Mouse (Mus musculus): ENCODE data around the gene Wars. TPM values are rescaled to one million over a fixed set of nuclear protein-coding genes. Genes with fewer than 3 reads are reported as not detected.
A peak's percentile ranks its signal among the peaks of the same experiment; 100 is the strongest.

Wars gene
- total and polyA plus RNA-seq, 2 experiments from 2014 or later, result 92.5 to 108 TPM

DNA sequence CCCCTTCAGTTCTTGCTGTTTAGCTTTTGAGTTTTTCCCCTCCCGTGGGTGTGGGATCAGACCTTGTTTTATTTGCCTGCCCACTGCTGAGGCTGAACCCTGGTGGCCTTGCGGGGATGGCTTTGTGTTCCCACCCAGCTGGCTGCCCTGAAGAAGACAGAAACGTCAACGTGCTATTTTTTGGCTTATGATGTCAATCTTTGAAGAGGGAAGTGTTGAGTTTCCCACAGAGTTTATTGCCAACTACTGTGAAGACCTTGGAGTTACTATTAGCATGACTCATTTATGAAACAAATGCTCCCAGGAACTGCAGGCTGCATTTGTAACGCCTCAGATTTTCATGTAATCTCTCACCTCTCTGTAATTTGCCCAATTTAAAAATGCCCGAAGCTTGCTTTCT is 42.9 kb upstream of the Wars start:
- TF ChIP-seq CTCF (IDR thresholded peaks at IDR 0.05; ENCODE audit: low read depth), result no peak
- no peak for ATAC-seq

GRCm38 (mm10) chr12:108934231-108934630 is 40.3 kb upstream of the Wars start:
- ATAC-seq (no peak), DNase-seq (no peak)
- H3K4me1 ChIP-seq (ENCODE audit: insufficient read depth), result no peaks in the 10 kb centered on the region
- no peak overlapping the region for H3K9ac ChIP-seq
- H3K4me3 ChIP-seq (ENCODE audit: low read depth, low read length), result no peak overlapping the region
- WGBS, result 67% methylated on average over 6 of the region's 6 CpGs
- no peaks in the 10 kb centered on the region for H3K27me3 ChIP-seq (ENCODE audit: insufficient read depth, low read length)
- no peaks in the 10 kb centered on the region; the same call in 1 of the 2 replicates for H3K36me3 ChIP-seq (ENCODE audit: insufficient read depth)
- no peak overlapping the region for H3K4me2 ChIP-seq (ENCODE audit: low read depth)
- no peak overlapping the region for H3K27ac ChIP-seq (ENCODE audit: low read depth, low read length)
- TF ChIP-seq CTCF (IDR thresholded peaks at IDR 0.05; ENCODE audit: low read depth), result no peak
- H3K9me3 ChIP-seq (ENCODE audit: low read length), result no peaks in the 10 kb centered on the region

More for the DNA sequence above, 42.9 kb upstream of the Wars start:
- Histone ChIP-seq H3K9me3 (ENCODE audit: low read length) (no peaks in the 10 kb centered on the region), H3K4me1 (ENCODE audit: insufficient read depth) (no peaks in the 10 kb centered on the region), H3K36me3 (ENCODE audit: insufficient read depth) (no peaks in the 10 kb centered on the region; the same call in 1 of the 2 replicates), H3K27me3 (ENCODE audit: insufficient read depth, low read length) (no peaks in the 10 kb centered on the region), H3K27ac (ENCODE audit: low read depth, low read length) (no peak overlapping the region), H3K4me3 (ENCODE audit: low read depth, low read length) (no peak overlapping the region), H3K4me2 (ENCODE audit: low read depth) (no peak overlapping the region), H3K9ac (no peak overlapping the region)
- WGBS, result 40% methylated on average over 6 of the region's 6 CpGs
- DNase-seq, result no peak

DNA sequence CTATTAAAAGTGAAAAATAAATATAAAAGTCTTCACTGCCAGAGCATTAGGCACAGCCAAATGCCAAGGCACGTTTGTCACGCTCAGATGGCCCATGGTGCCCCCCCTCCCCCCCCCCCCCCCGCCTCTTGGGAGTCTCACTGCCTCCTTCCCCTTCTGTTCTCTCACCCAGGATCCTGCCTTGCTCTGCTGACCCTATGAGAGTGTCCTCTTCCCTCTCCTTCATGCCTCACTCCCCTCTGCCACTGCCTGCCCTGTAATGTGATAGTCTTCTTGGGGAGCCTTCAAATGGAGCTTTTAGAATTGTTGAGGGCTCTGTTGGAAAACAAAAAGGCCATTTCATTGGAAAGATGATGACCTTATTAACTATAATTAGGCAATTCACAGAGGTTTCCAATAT is 38.1 kb upstream of the Wars start:
- H3K9ac ChIP-seq, result no peak overlapping the region
- 37% methylated on average over 3 of the region's 3 CpGs for WGBS
- DNase-seq, result no peak
- no peak overlapping the region for H3K4me3 ChIP-seq (ENCODE audit: low read depth, low read length)
- TF ChIP-seq CTCF (IDR thresholded peaks at IDR 0.05; ENCODE audit: low read depth), result no peak
- no peak overlapping the region for H3K4me2 ChIP-seq (ENCODE audit: low read depth)
- ATAC-seq, result no peak
- H3K9me3 ChIP-seq (ENCODE audit: low read length), result no peaks in the 10 kb centered on the region
- no peaks in the 10 kb centered on the region for H3K27me3 ChIP-seq (ENCODE audit: insufficient read depth, low read length)
- no peaks in the 10 kb centered on the region; the same call in 1 of the 2 replicates for H3K36me3 ChIP-seq (ENCODE audit: insufficient read depth)
- no peak overlapping the region for H3K27ac ChIP-seq (ENCODE audit: low read depth, low read length)
- H3K4me1 ChIP-seq (ENCODE audit: insufficient read depth), result no peaks in the 10 kb centered on the region

DNA sequence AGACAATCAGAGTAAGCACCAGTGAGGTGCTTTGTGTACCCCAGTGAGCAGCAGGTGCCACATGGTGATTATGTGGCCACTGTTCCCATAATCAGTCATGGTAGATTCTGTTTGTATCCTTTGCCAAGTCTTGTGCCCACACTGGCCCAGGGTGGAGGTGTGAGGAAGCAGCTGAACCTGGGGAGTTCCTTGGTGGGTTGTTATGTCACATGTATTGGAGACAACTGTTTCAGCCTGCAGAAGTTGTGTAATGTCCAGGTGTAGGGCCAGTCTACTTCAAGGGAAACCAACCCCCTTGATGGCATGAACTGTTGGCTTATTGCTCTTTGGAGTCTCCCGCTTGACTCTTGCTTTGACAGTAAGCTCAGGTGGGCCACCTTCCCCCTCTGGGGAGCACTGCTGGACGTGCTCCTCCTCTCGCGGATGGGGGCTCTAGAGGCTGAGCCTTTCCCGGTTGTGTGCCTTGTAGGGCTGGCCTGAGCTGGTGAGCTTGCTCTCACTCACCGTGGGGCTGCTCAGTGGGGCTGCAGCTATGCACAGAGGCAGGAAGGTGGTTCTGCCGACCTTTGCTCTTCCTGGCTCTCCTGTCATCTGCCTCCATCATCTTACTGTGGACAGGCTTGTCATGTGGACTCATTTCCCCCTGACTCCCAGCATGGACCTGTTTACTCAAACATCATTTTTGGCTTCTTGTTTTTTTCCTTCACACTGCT is 37.5 kb upstream of the Wars start:
- 80% methylated on average over 7 of the region's 7 CpGs for WGBS
- no peaks in the 10 kb centered on the region for H3K9me3 ChIP-seq (ENCODE audit: low read length)
- DNase-seq (no peak), ATAC-seq (no peak)
- no peaks in the 10 kb centered on the region; the same call in 1 of the 2 replicates for H3K36me3 ChIP-seq (ENCODE audit: insufficient read depth)
- H3K27me3 ChIP-seq (ENCODE audit: insufficient read depth, low read length), result no peaks in the 10 kb centered on the region
- H3K4me2 ChIP-seq (ENCODE audit: low read depth), result no peak overlapping the region
- H3K9ac ChIP-seq, result no peak overlapping the region
- H3K4me3 ChIP-seq (ENCODE audit: low read depth, low read length), result no peak overlapping the region
- H3K27ac ChIP-seq (ENCODE audit: low read depth, low read length), result no peak overlapping the region
- no peak for TF ChIP-seq CTCF (IDR thresholded peaks at IDR 0.05; ENCODE audit: low read depth)
- H3K4me1 ChIP-seq (ENCODE audit: insufficient read depth), result no peaks in the 10 kb centered on the region

- TF ChIP-seq CTCF (IDR thresholded peaks at IDR 0.05; ENCODE audit: low read depth), result no peak
- no peak for DNase-seq
- H3K9me3 ChIP-seq (ENCODE audit: low read length), result no peaks in the 10 kb centered on the region
- H3K27ac ChIP-seq (ENCODE audit: low read depth, low read length), result no peak overlapping the region
- H3K27me3 ChIP-seq (ENCODE audit: insufficient read depth, low read length), result no peaks in the 10 kb centered on the region
- WGBS, result 56% methylated on average over 3 of the region's 3 CpGs
- no peaks in the 10 kb centered on the region for H3K4me1 ChIP-seq (ENCODE audit: insufficient read depth)
- no peak overlapping the region for H3K4me2 ChIP-seq (ENCODE audit: low read depth)
- no peak overlapping the region for H3K9ac ChIP-seq
- ATAC-seq, result peak; percentile 48; the same call in 1 of the 2 replicates
- no peak overlapping the region for H3K4me3 ChIP-seq (ENCODE audit: low read depth, low read length)
- no peaks in the 10 kb centered on the region; the same call in 1 of the 2 replicates for H3K36me3 ChIP-seq (ENCODE audit: insufficient read depth)
These were observed 35.5 kb upstream of the Wars start for GRCm38 (mm10) chr12:108929475-108929874.

DNA sequence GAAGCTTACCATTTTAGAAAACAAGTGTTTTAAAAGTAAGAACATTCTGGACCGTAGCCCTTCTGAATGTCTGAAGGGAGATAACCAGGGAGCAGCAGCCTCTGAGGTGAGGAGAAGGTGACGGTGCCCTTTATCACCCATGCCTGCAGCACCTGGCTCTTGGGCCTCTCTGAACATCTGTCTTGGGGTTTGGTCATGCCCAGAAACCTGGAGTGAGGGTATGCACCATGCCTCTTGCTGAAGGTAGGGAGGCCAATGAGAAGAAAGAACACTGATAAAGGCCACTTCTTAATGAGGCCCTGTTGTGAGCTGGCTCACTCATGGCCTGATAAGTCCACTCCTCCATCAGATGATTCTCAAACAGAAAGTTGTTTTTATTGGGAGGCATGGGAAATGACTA is 34.3 kb upstream of the Wars start:
- WGBS, result 90% methylated on average over 2 of the region's 2 CpGs
- Histone ChIP-seq H3K4me1 (ENCODE audit: insufficient read depth) (no peaks in the 10 kb centered on the region), H3K27me3 (ENCODE audit: insufficient read depth, low read length) (no peaks in the 10 kb centered on the region), H3K9ac (no peak overlapping the region), H3K4me2 (ENCODE audit: low read depth) (no peak overlapping the region), H3K36me3 (ENCODE audit: insufficient read depth) (no peaks in the 10 kb centered on the region), H3K4me3 (ENCODE audit: low read depth, low read length) (no peak overlapping the region), H3K9me3 (ENCODE audit: low read length) (no peaks in the 10 kb centered on the region), H3K27ac (ENCODE audit: low read depth, low read length) (no peak overlapping the region)
- no peak for ATAC-seq
- TF ChIP-seq CTCF (IDR thresholded peaks at IDR 0.05; ENCODE audit: low read depth), result no peak
- DNase-seq, result no peak

GRCm38 (mm10) chr12:108926606-108927111 is 32.7 kb upstream of the Wars start:
- no peak for TF ChIP-seq CTCF (IDR thresholded peaks at IDR 0.05; ENCODE audit: low read depth)
- no peaks in the 10 kb centered on the region for H3K4me1 ChIP-seq (ENCODE audit: insufficient read depth)
- no peak overlapping the region for H3K9ac ChIP-seq
- H3K4me3 ChIP-seq (ENCODE audit: low read depth, low read length), result no peak overlapping the region
- DNase-seq, result no peak
- WGBS, result 49% methylated on average over 9 of the region's 11 CpGs
- H3K36me3 ChIP-seq (ENCODE audit: insufficient read depth), result no peaks in the 10 kb centered on the region
- ATAC-seq, result no peak
- no peak overlapping the region for H3K4me2 ChIP-seq (ENCODE audit: low read depth)
- no peaks in the 10 kb centered on the region for H3K27me3 ChIP-seq (ENCODE audit: insufficient read depth, low read length)
- H3K9me3 ChIP-seq (ENCODE audit: low read length), result no peaks in the 10 kb centered on the region
- no peak overlapping the region for H3K27ac ChIP-seq (ENCODE audit: low read depth, low read length)

Data from forebrain, postnatal 0 days (tissue).